Mouse (Mus musculus): ENCODE results near the gene Pzp. TPM values are rescaled to one million over a fixed set of nuclear protein-coding genes. Genes with fewer than 3 reads are reported as not detected.

The Pzp gene
- polyA plus RNA-seq, 1 experiment: 0.94 TPM

DNA sequence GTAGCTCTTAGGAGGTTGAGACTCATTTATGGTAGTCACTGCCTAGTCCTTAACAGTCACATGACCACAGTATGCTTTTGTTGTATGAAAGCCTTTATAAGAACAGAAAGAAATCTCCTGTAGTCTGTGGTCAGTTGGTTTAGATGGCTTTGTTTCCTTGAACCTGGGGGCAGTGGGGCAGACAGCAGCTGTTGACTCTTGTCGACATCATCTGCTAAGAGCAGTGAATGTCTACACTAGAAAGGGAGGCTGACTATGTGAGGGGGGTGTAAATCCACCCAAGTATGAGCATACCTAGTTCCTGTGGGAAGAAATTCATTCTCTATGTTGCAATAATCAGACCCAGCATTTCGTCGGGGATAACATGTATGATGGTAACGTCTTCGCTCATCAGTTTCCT is 79.5 kb downstream of the Pzp start:
- H3K36me3 ChIP-seq (ENCODE audit: control insufficient read depth, insufficient read depth, low read length, poor library complexity, severe bottlenecking): 0 out of 2 replicates have a peak, but pooled peaks cover 2% of the 10 kb centered on the region
- peaks cover 7% of the 10 kb centered on the region for H3K4me1 ChIP-seq (ENCODE audit: control insufficient read depth, insufficient read depth, low read length)
- no peak overlapping the region for H3K27ac ChIP-seq (ENCODE audit: insufficient read depth, low read length)
- H3K4me3 ChIP-seq (ENCODE audit: low read depth, low read length): no peak overlapping the region
- no peaks in the 10 kb centered on the region for H3K27me3 ChIP-seq (ENCODE audit: control insufficient read depth, insufficient read depth, low read length, poor library complexity, severe bottlenecking)
- no peak overlapping the region for H3K9ac ChIP-seq (ENCODE audit: low read depth, poor library complexity, severe bottlenecking)
- TF ChIP-seq POLR2A (IDR thresholded peaks at IDR 0.05; ENCODE audit: insufficient read depth, low read length) (no peak), CTCF (IDR thresholded peaks at IDR 0.05; ENCODE audit: low read depth, low read length) (no peak), EP300 (IDR thresholded peaks at IDR 0.05; ENCODE audit: insufficient read depth, low read depth, low read length) (no peak)
- no peaks in the 10 kb centered on the region for H3K9me3 ChIP-seq (replicated peaks; ENCODE audit: control insufficient read depth, insufficient read depth, low read length, poor library complexity, severe bottlenecking)

DNA sequence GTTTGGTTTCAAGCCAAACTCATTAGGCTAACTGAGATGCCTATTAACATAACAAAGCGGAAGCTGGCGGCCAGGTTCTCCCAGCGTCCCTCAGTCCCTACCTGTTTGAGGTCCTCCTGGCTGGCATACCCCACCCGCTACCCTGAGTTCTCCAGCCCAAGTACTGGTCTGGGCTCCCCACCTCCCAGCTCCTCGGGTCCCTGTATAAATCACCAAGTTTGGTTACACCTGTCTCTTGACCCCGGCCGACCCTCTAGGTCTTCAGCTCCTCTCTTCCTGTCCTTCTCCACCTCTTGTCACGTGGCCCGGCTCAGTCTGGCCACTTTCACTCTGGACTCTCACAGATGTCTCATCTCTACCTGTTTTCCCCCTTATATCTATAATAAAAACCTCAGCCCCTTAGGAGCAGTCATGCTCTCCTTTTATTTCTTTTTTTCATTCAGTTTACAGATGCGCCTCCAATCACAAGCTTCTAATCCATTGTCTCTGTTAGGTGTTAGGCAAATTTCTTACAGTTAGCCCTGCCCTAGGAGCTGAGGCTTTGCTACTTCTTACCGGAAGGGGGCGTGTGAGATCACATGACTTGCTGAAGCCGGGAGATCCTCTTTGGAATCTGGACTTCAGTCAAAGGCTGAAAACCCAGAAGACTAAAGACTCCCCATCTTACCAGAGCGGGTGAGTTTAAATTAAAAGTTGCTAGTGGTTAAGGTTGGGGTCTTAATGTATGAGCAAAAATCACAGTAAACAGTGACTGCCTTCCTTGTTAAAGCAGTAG is 80.6 kb downstream of the Pzp start:
- H3K4me3 ChIP-seq (ENCODE audit: low read depth, low read length): peak overlapping the region; percentile 58
- peak overlapping the region; percentile 67 for H3K9ac ChIP-seq (ENCODE audit: low read depth, poor library complexity, severe bottlenecking)

DNA sequence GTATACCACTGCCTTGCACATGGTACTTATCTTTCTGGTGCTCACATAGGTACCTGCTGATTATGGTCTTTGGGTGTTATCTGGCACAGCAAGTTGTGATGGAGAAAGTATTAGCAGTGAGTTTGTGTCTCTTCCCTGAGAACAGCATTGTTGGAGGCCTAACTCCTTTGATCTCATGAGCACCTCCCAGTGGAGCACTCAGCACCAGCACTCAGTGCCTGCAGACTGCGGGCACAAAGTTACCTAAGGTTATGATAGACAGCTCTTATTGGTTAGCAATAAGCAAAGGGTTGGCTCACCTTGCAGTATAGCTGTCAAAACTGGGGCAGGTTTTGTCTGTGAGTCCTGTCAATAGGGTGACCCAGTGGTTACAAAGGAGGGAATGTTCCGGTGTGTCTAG is 86.3 kb downstream of the Pzp start:
- Histone ChIP-seq H3K27me3 (ENCODE audit: control insufficient read depth, insufficient read depth, low read length, poor library complexity, severe bottlenecking) (no peaks in the 10 kb centered on the region), H3K4me1 (ENCODE audit: control insufficient read depth, insufficient read depth, low read length) (peaks cover 6% of the 10 kb centered on the region), H3K9me3 (replicated peaks; ENCODE audit: control insufficient read depth, insufficient read depth, low read length, poor library complexity, severe bottlenecking) (no peaks in the 10 kb centered on the region), H3K36me3 (ENCODE audit: control insufficient read depth, insufficient read depth, low read length, poor library complexity, severe bottlenecking) (peaks cover 14% of the 10 kb centered on the region), H3K4me3 (ENCODE audit: low read depth, low read length) (no peak overlapping the region), H3K27ac (ENCODE audit: insufficient read depth, low read length) (no peak overlapping the region), H3K9ac (ENCODE audit: low read depth, poor library complexity, severe bottlenecking) (no peak overlapping the region)
- no peak for TF ChIP-seq POLR2A (IDR thresholded peaks at IDR 0.05; ENCODE audit: insufficient read depth, low read length)
- no peak for TF ChIP-seq EP300 (IDR thresholded peaks at IDR 0.05; ENCODE audit: insufficient read depth, low read depth, low read length)
- peak; percentile 30 for TF ChIP-seq CTCF (IDR thresholded peaks at IDR 0.05; ENCODE audit: low read depth, low read length)

More for the DNA sequence above, 80.6 kb downstream of the Pzp start:
- no peaks in the 10 kb centered on the region for H3K27me3 ChIP-seq (ENCODE audit: control insufficient read depth, insufficient read depth, low read length, poor library complexity, severe bottlenecking)
- no peaks in the 10 kb centered on the region for H3K9me3 ChIP-seq (replicated peaks; ENCODE audit: control insufficient read depth, insufficient read depth, low read length, poor library complexity, severe bottlenecking)
- H3K36me3 ChIP-seq (ENCODE audit: control insufficient read depth, insufficient read depth, low read length, poor library complexity, severe bottlenecking): 0 out of 2 replicates have a peak, but pooled peaks cover 2% of the 10 kb centered on the region
- TF ChIP-seq POLR2A (IDR thresholded peaks at IDR 0.05; ENCODE audit: insufficient read depth, low read length): no peak
- peak; percentile 83 for TF ChIP-seq EP300 (IDR thresholded peaks at IDR 0.05; ENCODE audit: insufficient read depth, low read depth, low read length)
- peak; percentile 58 for TF ChIP-seq CTCF (IDR thresholded peaks at IDR 0.05; ENCODE audit: low read depth, low read length)
- peaks cover 7% of the 10 kb centered on the region for H3K4me1 ChIP-seq (ENCODE audit: control insufficient read depth, insufficient read depth, low read length)
- H3K27ac ChIP-seq (ENCODE audit: insufficient read depth, low read length): peak overlapping the region; percentile 97

DNA sequence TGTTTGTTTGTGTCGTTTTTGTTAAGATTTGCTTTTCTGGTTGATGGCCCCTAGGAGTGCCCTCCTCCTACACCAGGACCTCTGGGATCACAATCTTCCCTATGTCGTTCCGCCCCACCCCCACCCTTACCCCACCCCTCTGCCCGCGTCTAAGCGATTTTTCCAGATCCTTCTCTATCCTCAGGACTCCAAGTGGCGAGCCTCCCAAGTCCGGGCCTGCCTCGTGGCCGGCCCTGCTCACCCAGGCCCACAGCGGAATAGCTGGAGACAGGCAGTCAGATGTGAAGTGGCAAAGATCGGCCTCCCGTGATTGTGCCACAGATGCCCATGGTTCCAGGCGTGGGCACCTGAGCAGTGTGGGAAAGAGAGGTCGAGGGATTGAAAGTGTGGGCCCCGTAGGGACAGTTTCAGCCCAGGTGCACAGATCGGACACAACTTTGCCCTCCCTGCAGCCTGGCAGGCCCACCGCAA is 87.6 kb downstream of the Pzp start:
- H3K27me3 ChIP-seq (ENCODE audit: control insufficient read depth, insufficient read depth, low read length, poor library complexity, severe bottlenecking): no peaks in the 10 kb centered on the region
- H3K9ac ChIP-seq (ENCODE audit: low read depth, poor library complexity, severe bottlenecking): peak overlapping the region; percentile 95

DNA sequence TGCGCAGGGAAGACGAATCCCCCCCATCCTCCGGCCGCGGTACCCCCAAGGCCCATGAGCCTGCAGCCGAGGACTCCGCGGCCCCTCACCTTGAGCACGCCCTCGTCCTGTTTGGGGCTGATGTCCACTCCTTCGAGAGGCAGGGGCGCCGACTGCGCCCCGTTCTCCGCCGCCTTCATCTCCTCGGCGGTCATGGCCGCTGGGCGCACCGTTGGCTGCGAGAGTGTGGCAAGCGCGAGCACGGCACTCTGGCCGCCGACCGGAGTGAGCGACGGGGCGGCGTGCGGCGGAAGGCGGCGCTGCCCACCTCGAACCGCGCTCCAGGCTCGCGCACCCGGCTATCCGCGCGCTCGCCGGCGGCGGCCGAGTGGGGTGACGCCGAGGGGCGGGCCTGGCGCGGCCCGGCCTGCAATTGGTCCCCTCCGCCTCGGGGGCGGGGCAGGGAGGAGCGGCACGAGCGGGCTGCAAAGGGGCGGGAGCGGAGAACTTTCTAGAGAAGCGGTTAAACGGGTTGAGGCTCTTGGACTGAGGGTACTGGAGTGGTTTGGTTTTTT is 88.1 kb downstream of the Pzp start, which contains the start of gene Fkbp4:
TSS of gene Fkbp4 (minus strand) at position 361 of the 554 bp plus-strand sequence.
- Histone ChIP-seq H3K4me1 (ENCODE audit: control insufficient read depth, insufficient read depth, low read length) (peaks cover 4% of the 10 kb centered on the region), H3K9me3 (replicated peaks; ENCODE audit: control insufficient read depth, insufficient read depth, low read length, poor library complexity, severe bottlenecking) (no peaks in the 10 kb centered on the region), H3K4me3 (ENCODE audit: low read depth, low read length) (peak within 1 kb of the TSS; percentile 78), H3K9ac (ENCODE audit: low read depth, poor library complexity, severe bottlenecking) (peak within 1 kb of the TSS; percentile 95), H3K27me3 (ENCODE audit: control insufficient read depth, insufficient read depth, low read length, poor library complexity, severe bottlenecking) (no peaks in the 10 kb centered on the region), H3K27ac (ENCODE audit: insufficient read depth, low read length) (peak within 1 kb of the TSS; percentile 38), H3K36me3 (ENCODE audit: control insufficient read depth, insufficient read depth, low read length, poor library complexity, severe bottlenecking) (peaks cover 32% of the 10 kb centered on the region)
- peak; percentile 64 for TF ChIP-seq POLR2A (IDR thresholded peaks at IDR 0.05; ENCODE audit: insufficient read depth, low read length)
- TF ChIP-seq EP300 (IDR thresholded peaks at IDR 0.05; ENCODE audit: insufficient read depth, low read depth, low read length): no peak

More for the DNA sequence above, 87.6 kb downstream of the Pzp start:
- H3K4me3 ChIP-seq (ENCODE audit: low read depth, low read length): peak overlapping the region; percentile 62
- H3K36me3 ChIP-seq (ENCODE audit: control insufficient read depth, insufficient read depth, low read length, poor library complexity, severe bottlenecking): peaks cover 27% of the 10 kb centered on the region
- no peaks in the 10 kb centered on the region for H3K9me3 ChIP-seq (replicated peaks; ENCODE audit: control insufficient read depth, insufficient read depth, low read length, poor library complexity, severe bottlenecking)
- peaks cover 4% of the 10 kb centered on the region for H3K4me1 ChIP-seq (ENCODE audit: control insufficient read depth, insufficient read depth, low read length)
- H3K27ac ChIP-seq (ENCODE audit: insufficient read depth, low read length): no peak overlapping the region
- TF ChIP-seq EP300 (IDR thresholded peaks at IDR 0.05; ENCODE audit: insufficient read depth, low read depth, low read length) (no peak), CTCF (IDR thresholded peaks at IDR 0.05; ENCODE audit: low read depth, low read length) (no peak), POLR2A (IDR thresholded peaks at IDR 0.05; ENCODE audit: insufficient read depth, low read length) (no peak)

Measured in ES-Bruce4 (cell line).